Mouse (Mus musculus) right cerebral cortex, postnatal 25 days (tissue): Measurements from ENCODE around the gene Alk.
"Not testable (repeated sequence)": the region's sequence is repeated elsewhere in the genome, so short reads cannot be mapped to it uniquely, and the experiment has no call there.

ENCODE experiments used
- DNase-seq: peaks from one replicate; pipeline ENCODE4 v3.0.0; 2022

The Alk gene

GRCm38 (mm10) chr17:72526356-72526755, 78.1 kb downstream of the Alk start:
- no peak for DNase-seq

- DNase-seq, result no peak
Observed at GRCm38 (mm10) chr17:72524839-72525238, 79.6 kb downstream of the Alk start.

GRCm38 (mm10) chr17:72523006-72523405, 81.4 kb downstream of the Alk start:
- no peak for DNase-seq

- DNase-seq, result peak; percentile 71
Observed at GRCm38 (mm10) chr17:72522381-72522780, 82.0 kb downstream of the Alk start.

GRCm38 (mm10) chr17:72521353-72521752, 83.1 kb downstream of the Alk start:
- no peak for DNase-seq

GRCm38 (mm10) chr17:72510746-72511145, 93.7 kb downstream of the Alk start:
- no peak for DNase-seq

- no peak for DNase-seq
Observed at GRCm38 (mm10) chr17:72508678-72509394, 95.6 kb downstream of the Alk start.

GRCm38 (mm10) chr17:72505213-72505612, 99.2 kb downstream of the Alk start:
- DNase-seq, result peak; percentile 8

GRCm38 (mm10) chr17:72504581-72504980, 99.8 kb downstream of the Alk start:
- no peak for DNase-seq

GRCm38 (mm10) chr17:72495395-72495794, 109.0 kb downstream of the Alk start:
- no peak for DNase-seq

- DNase-seq, result peak; percentile 16
Observed at GRCm38 (mm10) chr17:72485623-72486022, 118.8 kb downstream of the Alk start.

- DNase-seq, result not testable (repeated sequence)
Observed at GRCm38 (mm10) chr17:72479260-72479659, 125.2 kb downstream of the Alk start.

- DNase-seq, result peak; percentile 4
Observed at GRCm38 (mm10) chr17:72477889-72478405, 126.5 kb downstream of the Alk start.

- DNase-seq, result no peak
Observed at GRCm38 (mm10) chr17:72476956-72477355, 127.5 kb downstream of the Alk start.

GRCm38 (mm10) chr17:72474166-72474565, 130.3 kb downstream of the Alk start:
- no peak for DNase-seq

- no peak for DNase-seq
Observed at GRCm38 (mm10) chr17:72448477-72448876, 155.9 kb downstream of the Alk start.

- DNase-seq, result no peak
Observed at GRCm38 (mm10) chr17:72445204-72446177, 158.9 kb downstream of the Alk start.

GRCm38 (mm10) chr17:72417451-72417850, 187.0 kb downstream of the Alk start:
- DNase-seq, result no peak

GRCm38 (mm10) chr17:72414676-72415075, 189.8 kb downstream of the Alk start:
- peak; percentile 16 for DNase-seq

- DNase-seq, result no peak
Observed at GRCm38 (mm10) chr17:72404813-72405212, 199.6 kb downstream of the Alk start.

- DNase-seq, result no peak
Observed at GRCm38 (mm10) chr17:72401861-72402260, 202.6 kb downstream of the Alk start.

- DNase-seq, result no peak
Observed at GRCm38 (mm10) chr17:72401349-72401748, 203.1 kb downstream of the Alk start.

GRCm38 (mm10) chr17:72399331-72400059, 204.9 kb downstream of the Alk start:
- DNase-seq, result no peak
